Mouse (Mus musculus): Measurements from ENCODE around the gene Fbf1. TPM values are rescaled to one million over a fixed set of nuclear protein-coding genes. Genes with fewer than 3 reads are reported as not detected.
"Not testable (repeated sequence)": the region's sequence is repeated elsewhere in the genome, so short reads cannot be mapped to it uniquely, and the experiment has no call there.

Gene Fbf1
- total RNA-seq, 2 experiments from 2014 or later: 27.2 to 32.0 TPM

- no peak for ATAC-seq (replicated peaks; ENCODE audit: low FRiP score, low TSS enrichment, poor library complexity, severe bottlenecking)
Measured at GRCm38 (mm10) chr11:116143468-116143867, 24.5 kb downstream of the Fbf1 start.

- no peak for ATAC-seq (replicated peaks; ENCODE audit: low FRiP score, low TSS enrichment, poor library complexity, severe bottlenecking)
Measured at GRCm38 (mm10) chr11:116142211-116142991, 25.6 kb downstream of the Fbf1 start.

GRCm38 (mm10) chr11:116138468-116139138 lies 29.4 kb downstream of the Fbf1 start, which contains the start of gene Mrpl38:
Gene Mrpl38, minus strand, starts transcription at chr11:116138868.
- ATAC-seq (replicated peaks; ENCODE audit: low FRiP score, low TSS enrichment, poor library complexity, severe bottlenecking): peak; percentile 83

GRCm38 (mm10) chr11:116138096-116138467 lies 29.9 kb downstream of the Fbf1 start:
- ATAC-seq (replicated peaks; ENCODE audit: low FRiP score, low TSS enrichment, poor library complexity, severe bottlenecking): no peak

DNA sequence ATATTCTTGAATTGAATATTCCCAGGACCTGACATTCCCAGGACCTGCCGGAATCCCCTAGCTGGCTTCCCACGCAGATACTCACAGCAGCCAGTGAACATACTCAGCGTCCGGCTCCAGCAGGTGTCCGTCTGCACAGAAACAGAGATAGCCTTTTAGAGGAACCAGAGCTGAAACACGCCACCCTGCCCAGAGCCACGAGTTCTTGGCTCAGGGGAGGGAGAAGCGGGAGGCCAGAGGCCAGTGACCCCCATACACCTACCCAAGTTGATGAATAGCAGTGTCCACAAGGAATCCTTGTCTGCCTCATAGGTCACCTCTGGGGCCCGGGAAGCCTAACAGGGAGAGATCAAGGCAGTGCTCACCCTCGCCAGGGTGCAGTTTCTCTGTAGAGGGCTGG lies 33.8 kb downstream of the Fbf1 start:
- no peak for ATAC-seq (replicated peaks; ENCODE audit: low FRiP score, low TSS enrichment, poor library complexity, severe bottlenecking)

- no peak for ATAC-seq (replicated peaks; ENCODE audit: low FRiP score, low TSS enrichment, poor library complexity, severe bottlenecking)
Measured at GRCm38 (mm10) chr11:116133497-116133896, 34.5 kb downstream of the Fbf1 start.

DNA sequence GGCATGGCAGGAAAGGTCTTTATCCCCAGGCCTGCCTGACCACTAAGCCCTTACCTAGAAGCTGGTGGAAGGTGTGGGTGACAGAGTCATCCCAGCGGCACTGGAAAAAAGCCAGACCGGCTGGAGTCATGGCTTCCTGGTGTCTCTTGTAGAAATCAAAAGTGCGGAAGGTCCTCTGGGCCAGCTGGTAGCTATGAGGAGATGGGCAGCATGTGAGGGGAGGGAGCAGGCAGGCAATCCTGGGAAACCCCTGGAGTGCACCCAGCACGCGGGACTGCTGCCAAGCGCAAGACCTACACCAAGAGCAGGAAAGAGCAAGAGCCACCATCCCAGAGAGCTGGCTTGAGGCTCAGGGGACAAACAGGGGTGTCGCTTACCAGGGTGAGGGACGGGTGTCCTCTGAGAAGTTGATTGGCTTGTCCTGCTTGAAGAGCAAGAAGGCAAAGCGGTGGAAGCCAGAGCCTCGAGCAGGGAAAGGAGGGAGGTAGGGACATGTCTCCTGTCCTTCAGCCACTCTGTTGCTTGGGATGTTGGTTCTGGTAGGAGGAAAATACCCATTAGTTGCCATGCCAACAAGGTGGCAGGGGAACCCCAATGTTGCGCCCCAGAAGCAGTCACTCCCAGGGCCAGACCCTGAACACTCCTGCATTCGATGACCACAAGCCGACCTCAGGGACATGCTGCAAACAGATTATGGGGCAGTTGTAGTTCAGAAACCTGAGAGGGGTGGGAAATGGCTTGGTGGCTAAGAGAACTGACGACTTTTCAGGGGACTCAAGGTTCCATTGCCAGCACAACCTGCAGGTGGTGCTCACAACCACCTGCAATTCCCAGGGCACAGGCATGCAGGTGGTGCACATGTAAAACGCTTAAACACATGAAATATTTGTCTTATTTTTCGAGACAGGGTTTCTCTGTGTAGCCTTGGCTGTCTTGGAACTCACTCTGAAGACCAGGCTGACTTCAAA lies 35.3 kb downstream of the Fbf1 start:
- no peak for ATAC-seq (replicated peaks; ENCODE audit: low FRiP score, low TSS enrichment, poor library complexity, severe bottlenecking)

- ATAC-seq (replicated peaks; ENCODE audit: low FRiP score, low TSS enrichment, poor library complexity, severe bottlenecking): no peak
Measured at GRCm38 (mm10) chr11:116131349-116132170, 36.4 kb downstream of the Fbf1 start.

- ATAC-seq (replicated peaks; ENCODE audit: low FRiP score, low TSS enrichment, poor library complexity, severe bottlenecking): peak; percentile 75
Measured at GRCm38 (mm10) chr11:116130488-116131205, 37.3 kb downstream of the Fbf1 start, which contains the start of gene Trim65. Gene Trim65, minus strand, starts transcription at chr11:116131128.

DNA sequence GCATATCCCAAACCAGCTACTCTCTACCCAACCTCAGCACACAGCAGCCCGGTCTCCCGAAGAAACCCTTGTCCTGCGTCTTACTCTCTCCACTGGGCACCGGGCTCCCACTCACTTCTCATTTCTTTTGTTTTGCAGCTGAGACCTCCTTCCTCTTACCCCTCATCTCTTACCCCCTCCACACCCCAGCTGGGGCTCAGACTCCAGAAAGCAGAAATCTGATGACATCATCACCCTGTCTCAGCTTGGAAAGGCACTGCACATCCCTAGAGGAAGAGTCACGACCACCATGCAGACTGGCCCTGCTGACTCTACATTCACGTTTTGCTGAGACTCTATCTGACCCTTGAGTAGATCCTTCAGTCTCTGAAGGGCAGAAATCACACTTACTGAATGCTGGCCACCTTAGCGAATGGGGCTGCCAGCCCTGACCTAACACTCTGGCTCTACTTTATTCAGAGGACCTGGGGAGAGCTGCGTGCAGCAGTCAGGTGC lies 37.9 kb downstream of the Fbf1 start:
- no peak for ATAC-seq (replicated peaks; ENCODE audit: low FRiP score, low TSS enrichment, poor library complexity, severe bottlenecking)

- no peak for ATAC-seq (replicated peaks; ENCODE audit: low FRiP score, low TSS enrichment, poor library complexity, severe bottlenecking)
Measured at GRCm38 (mm10) chr11:116129091-116129790, 38.7 kb downstream of the Fbf1 start.

- ATAC-seq (replicated peaks; ENCODE audit: low FRiP score, low TSS enrichment, poor library complexity, severe bottlenecking): no peak
Measured at GRCm38 (mm10) chr11:116127986-116128385, 40.0 kb downstream of the Fbf1 start.

GRCm38 (mm10) chr11:116127156-116127980 lies 40.6 kb downstream of the Fbf1 start, which contains the start of gene Trim47:
Gene Trim47, minus strand, starts transcription at chr11:116127210.
- peak; percentile 54 for ATAC-seq (replicated peaks; ENCODE audit: low FRiP score, low TSS enrichment, poor library complexity, severe bottlenecking)

GRCm38 (mm10) chr11:116126261-116126660 lies 41.7 kb downstream of the Fbf1 start:
- ATAC-seq (replicated peaks; ENCODE audit: low FRiP score, low TSS enrichment, poor library complexity, severe bottlenecking): no peak

GRCm38 (mm10) chr11:116121731-116122245 lies 46.2 kb downstream of the Fbf1 start:
- not testable (repeated sequence) for ATAC-seq (replicated peaks; ENCODE audit: low FRiP score, low TSS enrichment, poor library complexity, severe bottlenecking)

DNA sequence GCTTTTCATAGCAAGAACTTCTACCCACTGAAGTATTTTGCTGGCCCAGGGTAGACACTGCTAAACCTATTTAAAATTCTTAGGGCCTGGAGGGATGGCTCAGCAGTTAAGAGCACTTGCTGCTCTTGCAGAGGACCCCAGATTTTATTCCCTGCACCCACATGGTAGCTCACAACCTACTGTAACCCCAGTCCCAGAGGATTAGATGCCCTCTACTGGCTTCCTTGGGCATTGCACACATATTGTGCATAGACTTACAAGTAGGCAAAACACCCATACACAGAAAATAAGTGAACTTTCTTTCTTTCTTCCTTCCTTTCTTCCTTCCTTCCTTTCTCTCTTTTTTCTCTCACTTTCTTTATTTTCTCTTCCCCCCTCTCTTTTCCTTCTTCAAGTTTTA lies 50.1 kb downstream of the Fbf1 start:
- no peak for ATAC-seq (replicated peaks; ENCODE audit: low FRiP score, low TSS enrichment, poor library complexity, severe bottlenecking)

Data from megakaryocyte-erythroid progenitor cell, adult 5-6 weeks (primary cell).